Mouse (Mus musculus): ENCODE measurements around the gene Lcn9. TPM values are rescaled to one million over a fixed set of nuclear protein-coding genes. Genes with fewer than 3 reads are reported as not detected.

Lcn9 gene
- total and polyA plus RNA-seq, 2 experiments from 2014 or later = not detected

GRCm38 (mm10) chr2:25780921-25781320 is 42.0 kb upstream of the Lcn9 start:
- H3K9me3 ChIP-seq (ENCODE audit: low read length) = no peaks in the 10 kb centered on the region
- no peaks in the 10 kb centered on the region for H3K27me3 ChIP-seq (ENCODE audit: insufficient read depth, low read length)
- no peak for ATAC-seq (ENCODE audit: low FRiP score)
- H3K4me1 ChIP-seq (ENCODE audit: insufficient read depth, low read length) = no peaks in the 10 kb centered on the region
- H3K36me3 ChIP-seq (ENCODE audit: insufficient read depth, low read length) = no peaks in the 10 kb centered on the region
- no peak overlapping the region for H3K4me3 ChIP-seq (ENCODE audit: low read depth, low read length)
- 66% methylated on average over 4 of the region's 4 CpGs for WGBS
- H3K9ac ChIP-seq (replicated peaks; ENCODE audit: low read length, poor library complexity, severe bottlenecking) = no peak overlapping the region
- TF ChIP-seq CTCF (IDR thresholded peaks at IDR 0.05) = no peak
- no peak overlapping the region for H3K4me2 ChIP-seq (ENCODE audit: low read depth, low read length, poor library complexity, severe bottlenecking)
- no peak for DNase-seq (ENCODE audit: low spot score)
- H3K27ac ChIP-seq (ENCODE audit: low read depth, low read length) = no peak overlapping the region

DNA sequence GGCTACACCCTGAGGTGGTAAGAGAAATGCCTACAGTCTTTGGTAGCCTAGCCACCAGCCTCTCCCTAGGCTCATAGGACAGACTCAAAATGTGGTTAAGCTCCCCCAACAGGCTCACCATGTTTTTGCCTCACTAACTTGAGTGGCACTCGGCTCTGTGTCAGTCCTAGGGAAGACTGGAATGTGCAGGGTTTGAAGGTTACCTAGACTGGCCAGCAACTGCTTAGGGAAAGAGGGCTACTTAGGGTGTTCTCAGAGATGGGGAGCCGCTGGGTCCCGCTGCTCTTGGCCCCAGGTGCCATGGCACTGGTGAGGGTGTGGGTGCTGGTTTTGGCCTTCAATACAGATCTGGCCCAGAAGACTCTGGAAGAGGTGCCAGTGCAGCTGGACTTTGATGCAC is 41.0 kb upstream of the Lcn9 start, which contains the start of gene Gm13539:
TSS of gene Gm13539 (plus strand) at position 301 of the 400 bp plus-strand sequence.
- no peaks in the 10 kb centered on the region for H3K9me3 ChIP-seq (ENCODE audit: low read length)
- H3K36me3 ChIP-seq (ENCODE audit: insufficient read depth, low read length) = no peaks in the 10 kb centered on the region
- no peak within 1 kb of the TSS for H3K27ac ChIP-seq (ENCODE audit: low read depth, low read length)
- DNase-seq (ENCODE audit: low spot score) = no peak
- H3K27me3 ChIP-seq (ENCODE audit: insufficient read depth, low read length) = no peaks in the 10 kb centered on the region
- H3K4me3 ChIP-seq (ENCODE audit: low read depth, low read length) = no peak within 1 kb of the TSS
- no peaks in the 10 kb centered on the region for H3K4me1 ChIP-seq (ENCODE audit: insufficient read depth, low read length)
- ATAC-seq (ENCODE audit: low FRiP score) = no peak
- no peak within 1 kb of the TSS for H3K9ac ChIP-seq (replicated peaks; ENCODE audit: low read length, poor library complexity, severe bottlenecking)
- no peak for TF ChIP-seq CTCF (IDR thresholded peaks at IDR 0.05)
- H3K4me2 ChIP-seq (ENCODE audit: low read depth, low read length, poor library complexity, severe bottlenecking) = no peak within 1 kb of the TSS
- 87% methylated on average over 3 of the region's 3 CpGs for WGBS

DNA sequence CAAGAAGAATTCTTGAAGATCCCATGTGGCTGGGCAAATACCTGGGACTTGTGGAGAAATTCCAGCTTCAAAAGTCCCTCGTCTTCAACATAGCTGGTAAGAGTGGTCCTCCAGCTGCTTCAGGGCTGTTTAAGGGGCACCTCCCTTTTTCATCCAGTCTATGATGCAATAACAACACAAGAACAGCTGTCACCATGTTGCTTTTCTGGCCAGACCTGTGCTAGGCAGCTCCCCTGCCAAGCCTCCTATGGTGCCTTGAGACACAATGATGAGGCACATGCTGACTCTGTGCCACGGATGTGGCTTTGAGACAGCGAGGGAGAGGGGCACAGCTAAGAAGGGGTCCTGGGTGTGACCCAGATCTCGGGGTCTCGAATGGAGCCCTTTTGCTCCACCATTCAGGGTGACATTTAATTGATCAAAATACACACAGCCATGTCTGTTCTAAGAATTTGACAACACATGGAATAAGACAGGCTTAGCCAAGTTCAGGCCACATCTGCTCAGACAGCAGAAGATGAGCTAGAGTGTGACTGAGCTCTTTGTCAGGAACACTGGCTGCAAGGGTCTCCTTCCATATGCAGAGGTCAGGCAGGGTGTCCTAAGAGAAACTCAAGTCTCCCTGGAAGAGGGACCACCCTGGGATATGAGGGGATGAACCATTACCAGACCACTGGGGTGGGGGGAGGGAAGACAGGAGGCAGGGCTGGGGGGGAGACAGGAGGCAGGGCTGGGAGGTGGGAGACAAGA is 37.2 kb upstream of the Lcn9 start:
- Histone ChIP-seq H3K27ac (ENCODE audit: low read depth, low read length) (no peak overlapping the region), H3K27me3 (ENCODE audit: insufficient read depth, low read length) (no peaks in the 10 kb centered on the region), H3K9me3 (ENCODE audit: low read length) (no peaks in the 10 kb centered on the region), H3K36me3 (ENCODE audit: insufficient read depth, low read length) (no peaks in the 10 kb centered on the region), H3K9ac (replicated peaks; ENCODE audit: low read length, poor library complexity, severe bottlenecking) (no peak overlapping the region), H3K4me2 (ENCODE audit: low read depth, low read length, poor library complexity, severe bottlenecking) (no peak overlapping the region), H3K4me1 (ENCODE audit: insufficient read depth, low read length) (no peaks in the 10 kb centered on the region), H3K4me3 (ENCODE audit: low read depth, low read length) (no peak overlapping the region)
- TF ChIP-seq CTCF (IDR thresholded peaks at IDR 0.05) = no peak
- no peak for ATAC-seq (ENCODE audit: low FRiP score)
- peak; percentile 15 for DNase-seq (ENCODE audit: low spot score)
- 69% methylated on average over 5 of the region's 5 CpGs for WGBS

DNA sequence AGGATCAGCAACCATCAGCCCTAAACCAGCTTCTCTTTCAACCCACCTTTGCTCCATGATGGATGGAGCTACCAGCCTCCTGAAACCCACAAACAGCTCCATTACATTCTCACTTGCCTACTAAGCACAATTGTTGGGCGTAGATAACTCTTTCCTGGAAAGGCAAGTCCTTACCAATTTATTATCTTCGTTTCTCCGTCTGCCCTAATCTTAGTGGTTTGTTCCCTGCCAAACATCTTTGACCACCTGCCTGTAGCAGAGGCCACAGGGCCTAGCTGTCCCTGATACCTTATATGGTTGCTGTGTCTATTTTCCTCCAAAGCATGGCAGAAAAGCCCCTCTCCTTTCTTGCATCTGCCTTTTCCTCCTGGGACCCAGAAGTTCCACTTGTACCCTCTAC is 33.9 kb upstream of the Lcn9 start:
- H3K4me1 ChIP-seq (ENCODE audit: insufficient read depth, low read length) = no peaks in the 10 kb centered on the region
- H3K4me3 ChIP-seq (ENCODE audit: low read depth, low read length) = no peak overlapping the region
- ATAC-seq (ENCODE audit: low FRiP score) (no peak), DNase-seq (ENCODE audit: low spot score) (no peak)
- H3K36me3 ChIP-seq (ENCODE audit: insufficient read depth, low read length) = no peaks in the 10 kb centered on the region
- no peak overlapping the region for H3K4me2 ChIP-seq (ENCODE audit: low read depth, low read length, poor library complexity, severe bottlenecking)
- no peaks in the 10 kb centered on the region for H3K27me3 ChIP-seq (ENCODE audit: insufficient read depth, low read length)
- no peak overlapping the region for H3K9ac ChIP-seq (replicated peaks; ENCODE audit: low read length, poor library complexity, severe bottlenecking)
- 98% methylated on average over 3 of the region's 3 CpGs for WGBS
- no peaks in the 10 kb centered on the region for H3K9me3 ChIP-seq (ENCODE audit: low read length)
- TF ChIP-seq CTCF (IDR thresholded peaks at IDR 0.05) = no peak
- no peak overlapping the region for H3K27ac ChIP-seq (ENCODE audit: low read depth, low read length)

- no peak for DNase-seq (ENCODE audit: low spot score)
- 38% methylated on average over 2 of the region's 2 CpGs for whole genome bisulfite sequencing
- no peaks in the 10 kb centered on the region for H3K27me3 ChIP-seq (ENCODE audit: insufficient read depth, low read length)
- H3K27ac ChIP-seq (ENCODE audit: low read depth, low read length) = no peak overlapping the region
- no peak overlapping the region for H3K4me2 ChIP-seq (ENCODE audit: low read depth, low read length, poor library complexity, severe bottlenecking)
- no peak overlapping the region for H3K9ac ChIP-seq (replicated peaks; ENCODE audit: low read length, poor library complexity, severe bottlenecking)
- H3K4me1 ChIP-seq (ENCODE audit: insufficient read depth, low read length) = no peaks in the 10 kb centered on the region
- no peak for TF ChIP-seq CTCF (IDR thresholded peaks at IDR 0.05)
- ATAC-seq (ENCODE audit: low FRiP score) = no peak
- H3K9me3 ChIP-seq (ENCODE audit: low read length) = no peaks in the 10 kb centered on the region
- H3K36me3 ChIP-seq (ENCODE audit: insufficient read depth, low read length) = no peaks in the 10 kb centered on the region
- H3K4me3 ChIP-seq (ENCODE audit: low read depth, low read length) = no peak overlapping the region
Observed at GRCm38 (mm10) chr2:25797635-25798034, 25.3 kb upstream of the Lcn9 start.

DNA sequence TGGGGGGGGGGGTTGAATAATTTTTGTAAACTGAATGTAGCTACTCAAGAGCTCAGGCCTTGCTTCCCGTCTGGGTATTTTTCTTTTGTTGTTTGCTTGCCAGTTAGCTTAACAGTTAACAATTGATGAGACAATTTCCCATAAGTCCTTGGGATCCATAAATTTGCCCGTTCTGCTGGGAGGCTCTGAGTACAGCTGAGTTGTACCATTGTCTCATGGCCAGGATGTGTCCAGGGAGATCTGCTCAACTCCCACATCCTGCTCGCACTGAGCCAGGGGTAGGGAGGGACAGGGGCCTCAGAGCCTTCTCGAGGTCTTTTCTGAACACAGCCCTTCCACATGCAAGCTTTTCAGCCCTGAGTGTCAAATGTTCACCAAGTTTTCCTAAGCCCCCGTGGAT is 24.9 kb upstream of the Lcn9 start:
- no peak overlapping the region for H3K4me2 ChIP-seq (ENCODE audit: low read depth, low read length, poor library complexity, severe bottlenecking)
- no peaks in the 10 kb centered on the region for H3K27me3 ChIP-seq (ENCODE audit: insufficient read depth, low read length)
- TF ChIP-seq CTCF (IDR thresholded peaks at IDR 0.05) = no peak
- no peak overlapping the region for H3K27ac ChIP-seq (ENCODE audit: low read depth, low read length)
- no peaks in the 10 kb centered on the region for H3K36me3 ChIP-seq (ENCODE audit: insufficient read depth, low read length)
- H3K4me1 ChIP-seq (ENCODE audit: insufficient read depth, low read length) = no peaks in the 10 kb centered on the region
- no peaks in the 10 kb centered on the region for H3K9me3 ChIP-seq (ENCODE audit: low read length)
- H3K4me3 ChIP-seq (ENCODE audit: low read depth, low read length) = no peak overlapping the region
- DNase-seq (ENCODE audit: low spot score) (no peak), ATAC-seq (ENCODE audit: low FRiP score) (no peak)
- WGBS = 26% methylated on average over 5 of the region's 5 CpGs
- H3K9ac ChIP-seq (replicated peaks; ENCODE audit: low read length, poor library complexity, severe bottlenecking) = no peak overlapping the region
